9 mouse cellular contexts compared by ENCODE assay signal in genomic region chr16:42268843-42269586, GRCm38 (mm10).
DNase-seq lines count a peak whose midpoint lies in the region; ATAC-seq lines count a peak whose summit lies in the region.
"Had no signal": no experiment of that assay in that cellular context is flagged by ENCODE, and none has a peak within 500 bp of the region (broad histone marks: within the 10 kb centered on the region; RNA-seq: fewer than 3 reads in every experiment).

No protein-coding gene starts in this region.

- DNase-seq in cerebellum, adult 9-10 months: no peak
- peak; percentile 60 for DNase-seq in layer of hippocampus, adult 9-10 months (ENCODE audit: low spot score)
- DNase-seq in lung, postnatal 4 days: peak; percentile 21 to 52
- peak; percentile 75 for DNase-seq in right cerebral cortex, postnatal 4 days
- DNase-seq in thymus, adult 18-20 months: no peak
- DNase-seq in thymus, postnatal 14 days: no peak
- DNase-seq: liver, embryonic 13.5 days had no signal

- 0 out of 2 replicates have a peak, but pooled peaks have one; percentile 10 for ATAC-seq in cerebellum, adult (ENCODE audit: insufficient number of reproducible peaks, low FRiP score, low TSS enrichment)
- ATAC-seq in frontal cortex, adult (ENCODE audit: low TSS enrichment): peak; percentile 86

Comparison
In these comparisons a context has a peak if more than half of its experiments do, and no peak if none do; other contexts are left out.
1. DNase-seq: peak in layer of hippocampus, adult 9-10 months (single experiment), lung, postnatal 4 days (2 of 2) and right cerebral cortex, postnatal 4 days (single experiment); none in cerebellum, adult 9-10 months (single experiment), thymus, adult 18-20 months (0 of 2) and thymus, postnatal 14 days (single experiment).